Mouse (Mus musculus) ES-Bruce4 (cell line): ENCODE data around the gene Sirpa.

Experiments used
- CTCF ChIP-seq: IDR thresholded peaks from one replicate; pipeline ENCODE4 v1.8.1; 2011; ENCODE audit warnings: low read depth, low read length
- EP300 ChIP-seq: IDR thresholded peaks from 2 replicates; pipeline ENCODE4 v1.6.1; 2011; ENCODE audit warnings: low read depth, low read length; ENCODE audit not compliant: insufficient read depth
- POLR2A ChIP-seq: IDR thresholded peaks from one replicate; pipeline ENCODE4 v1.8.1; 2011; ENCODE audit warnings: low read length; ENCODE audit not compliant: insufficient read depth

GRCm38 (mm10) chr2:129597581-129597980 is 4.9 kb downstream of the Sirpa start:
- TF ChIP-seq POLR2A = no peak
- TF ChIP-seq CTCF = no peak
- TF ChIP-seq EP300 = no peak
